Mouse (Mus musculus): ENCODE data around the gene Gm49358.

Gm49358 gene

DNA sequence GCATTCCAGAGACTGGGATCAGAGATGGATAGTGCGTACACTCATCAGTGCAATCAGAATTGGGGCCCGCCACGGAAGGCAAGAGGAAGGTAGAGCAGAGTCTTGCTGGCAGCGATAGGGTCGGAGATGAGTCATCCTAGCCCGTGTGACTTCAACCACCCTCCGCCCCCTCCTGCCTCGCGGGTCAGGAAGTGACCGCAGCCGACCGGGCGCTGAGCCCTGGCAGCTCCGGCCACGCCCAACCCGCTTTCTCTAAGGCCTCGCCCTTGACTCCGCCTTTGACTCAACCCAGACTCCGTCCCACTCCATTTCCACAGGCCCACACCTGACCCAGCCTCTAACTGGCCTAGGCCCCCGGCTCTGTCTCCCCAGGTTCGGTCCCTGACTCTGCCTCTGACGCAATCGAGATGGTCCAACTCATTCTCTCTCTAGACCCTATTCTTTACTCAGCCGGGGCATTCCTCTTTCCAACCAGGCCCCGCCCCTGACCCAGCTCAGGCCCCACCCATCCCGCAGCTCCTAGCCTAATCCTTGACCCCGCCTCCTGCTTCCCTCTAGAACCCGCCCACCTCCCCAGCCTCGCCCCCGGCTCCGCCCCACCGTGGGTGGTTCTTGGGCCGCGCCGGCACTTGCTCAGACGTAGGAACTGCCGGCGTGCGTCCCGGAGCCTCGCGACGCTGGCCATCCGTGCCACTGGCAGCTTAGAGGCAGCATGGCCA lies 14.8 kb downstream of the Gm49358 start, which contains the start of gene Nt5dc3:
Gene Nt5dc3 (plus strand): TSS at position 608 of the 719 bp plus-strand sequence.
- DNase-seq (ENCODE audit: low read depth, low spot score), result peak; percentile 95

DNA sequence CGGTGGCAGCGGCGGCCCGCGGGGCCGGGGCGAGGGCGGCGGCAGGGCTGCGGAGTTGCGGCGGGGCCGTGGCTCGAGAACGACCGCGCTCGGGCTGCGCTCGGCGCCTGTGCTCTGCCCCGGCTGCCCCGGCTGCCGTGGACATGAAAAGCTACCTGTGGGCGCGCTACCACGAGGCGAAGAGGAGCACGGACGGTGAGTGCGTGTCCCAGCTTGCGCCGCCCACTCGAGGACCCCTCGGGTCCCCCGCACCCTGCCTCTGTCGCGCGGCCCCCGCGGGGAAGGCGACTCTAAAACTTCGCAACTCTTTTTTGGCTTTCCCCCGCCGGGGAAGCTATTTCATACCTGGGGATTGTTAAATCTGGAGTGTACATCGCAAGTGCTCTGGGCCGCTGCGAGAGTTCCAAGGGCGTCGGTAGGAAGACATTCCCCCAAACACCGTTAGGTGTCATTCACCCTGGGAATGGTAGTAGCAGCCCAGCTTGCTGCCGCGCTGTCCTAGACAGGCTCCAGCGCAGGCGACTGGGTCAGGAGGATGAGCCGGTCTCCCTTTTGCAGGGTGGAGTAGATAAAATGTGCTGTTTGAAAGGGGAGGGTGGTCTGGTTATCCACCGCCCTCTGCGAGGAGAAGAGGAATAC lies 15.5 kb downstream of the Gm49358 start:
- peak; percentile 58 for DNase-seq (ENCODE audit: low read depth, low spot score)

DNA sequence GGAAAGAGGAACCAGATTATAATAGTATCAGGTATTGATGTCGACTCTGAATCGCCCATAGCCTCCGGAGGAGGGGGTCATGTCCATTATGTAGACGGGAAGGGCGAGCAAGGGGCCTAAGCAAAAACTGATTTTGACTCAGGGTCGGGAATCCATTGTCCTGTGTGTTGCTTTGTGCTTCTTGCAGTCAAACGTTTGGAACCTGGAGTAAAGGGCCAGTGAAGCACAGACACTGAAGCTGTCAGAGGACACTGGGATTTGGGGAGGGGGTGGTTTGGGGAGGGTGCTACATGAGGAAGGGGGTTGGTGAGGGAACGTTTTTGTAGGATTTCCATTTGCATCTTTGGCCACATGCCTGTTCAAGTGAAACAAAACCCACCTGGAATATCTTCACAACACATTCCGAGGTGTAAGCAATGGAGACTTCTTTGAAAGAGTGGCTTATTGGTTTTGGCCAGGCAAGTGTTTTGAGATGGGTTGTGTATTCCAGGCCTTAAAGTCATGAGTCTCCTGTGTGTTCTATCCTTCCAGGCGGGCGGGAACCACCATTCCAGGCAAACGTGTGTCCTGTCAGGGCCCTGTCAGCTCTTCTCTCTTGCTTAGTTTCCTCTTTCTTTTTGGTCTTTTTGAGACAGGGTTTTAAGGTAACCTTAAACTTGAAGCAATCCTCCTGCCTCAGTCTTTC lies 16.2 kb downstream of the Gm49358 start:
- no peak for DNase-seq (ENCODE audit: low read depth, low spot score)

GRCm38 (mm10) chr10:86781641-86782040 lies 17.9 kb downstream of the Gm49358 start:
- no peak for DNase-seq (ENCODE audit: low read depth, low spot score)

- no peak for DNase-seq (ENCODE audit: low read depth, low spot score)
Measured at GRCm38 (mm10) chr10:86782656-86783055, 18.9 kb downstream of the Gm49358 start.

- no peak for DNase-seq (ENCODE audit: low read depth, low spot score)
Measured at GRCm38 (mm10) chr10:86783561-86783960, 19.8 kb downstream of the Gm49358 start.

DNA sequence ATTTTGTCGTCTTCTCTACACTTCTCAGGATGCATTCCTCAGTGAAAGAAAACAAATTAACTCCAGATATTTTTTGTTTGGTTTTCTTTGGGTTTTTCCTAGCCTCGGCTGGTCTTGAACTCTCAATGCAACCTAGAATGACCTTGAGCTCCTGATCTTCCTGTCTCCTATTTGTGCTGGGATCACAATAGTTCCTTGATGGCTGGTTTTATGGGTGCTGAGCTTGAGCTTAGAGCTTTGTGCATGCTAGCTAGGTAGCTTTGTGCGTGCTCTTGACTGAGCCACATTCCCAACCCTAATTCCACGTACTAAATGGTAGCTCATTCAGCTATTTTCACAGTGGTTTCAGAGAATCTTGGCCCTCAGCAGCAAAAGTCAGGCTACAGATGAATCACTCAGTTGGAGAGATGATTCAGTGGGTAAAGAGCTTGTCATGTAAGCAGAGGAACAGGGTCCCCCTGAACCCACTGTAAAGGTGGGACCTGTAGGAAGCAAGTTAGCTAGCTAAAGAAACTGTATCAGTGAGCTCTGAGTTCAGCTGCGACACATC lies 20.4 kb downstream of the Gm49358 start:
- DNase-seq (ENCODE audit: low read depth, low spot score), result peak; percentile 48

GRCm38 (mm10) chr10:86785396-86785795 lies 21.6 kb downstream of the Gm49358 start:
- DNase-seq (ENCODE audit: low read depth, low spot score), result no peak

DNA sequence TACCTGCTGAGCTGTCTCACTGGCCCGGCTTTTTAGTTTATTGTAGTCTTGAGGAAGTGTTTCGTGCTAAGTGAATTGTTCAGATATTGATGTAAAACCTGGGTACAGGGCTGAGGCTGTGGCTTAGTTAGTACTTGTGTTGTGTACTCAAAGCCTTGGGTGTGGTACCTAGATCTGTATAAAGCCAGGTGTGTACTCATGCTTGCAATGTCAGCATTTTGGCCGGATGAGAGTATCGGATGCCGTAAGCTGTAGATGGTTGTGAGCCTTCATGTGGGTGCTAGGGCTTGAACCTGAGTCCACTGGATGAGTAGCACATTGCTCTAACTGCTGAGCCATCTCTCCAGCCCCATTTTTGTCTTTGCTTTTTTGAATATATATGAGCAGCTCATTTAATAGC lies 22.3 kb downstream of the Gm49358 start:
- no peak for DNase-seq (ENCODE audit: low read depth, low spot score)

- DNase-seq (ENCODE audit: low read depth, low spot score), result no peak
Measured at GRCm38 (mm10) chr10:86788193-86788592, 24.4 kb downstream of the Gm49358 start.

GRCm38 (mm10) chr10:86789146-86789672 lies 25.4 kb downstream of the Gm49358 start:
- no peak for DNase-seq (ENCODE audit: low read depth, low spot score)

GRCm38 (mm10) chr10:86791507-86792184 lies 27.9 kb downstream of the Gm49358 start:
- DNase-seq (ENCODE audit: low read depth, low spot score), result no peak

DNA sequence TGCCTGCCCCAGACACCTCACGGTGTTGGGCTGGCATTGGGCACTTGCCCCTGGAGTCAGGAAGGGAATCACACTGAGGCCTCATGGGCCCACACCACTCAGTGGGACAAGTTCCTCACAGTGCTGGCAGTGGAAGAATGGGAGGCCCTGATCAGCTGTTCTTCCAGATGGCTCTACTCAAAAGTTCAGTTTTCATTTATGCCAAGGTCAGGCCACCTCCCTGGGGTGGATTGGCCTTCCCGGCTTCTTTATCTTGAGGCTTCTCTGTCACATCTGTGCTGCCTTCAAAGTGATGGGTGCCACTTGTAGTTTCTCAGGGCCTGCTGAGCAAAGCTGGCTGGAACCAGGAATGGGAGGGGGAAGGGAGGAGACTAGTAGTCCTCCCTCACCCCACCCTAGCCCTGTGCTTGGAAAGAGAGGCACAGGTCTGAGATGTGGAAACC lies 29.8 kb downstream of the Gm49358 start:
- DNase-seq (ENCODE audit: low read depth, low spot score), result no peak

DNA sequence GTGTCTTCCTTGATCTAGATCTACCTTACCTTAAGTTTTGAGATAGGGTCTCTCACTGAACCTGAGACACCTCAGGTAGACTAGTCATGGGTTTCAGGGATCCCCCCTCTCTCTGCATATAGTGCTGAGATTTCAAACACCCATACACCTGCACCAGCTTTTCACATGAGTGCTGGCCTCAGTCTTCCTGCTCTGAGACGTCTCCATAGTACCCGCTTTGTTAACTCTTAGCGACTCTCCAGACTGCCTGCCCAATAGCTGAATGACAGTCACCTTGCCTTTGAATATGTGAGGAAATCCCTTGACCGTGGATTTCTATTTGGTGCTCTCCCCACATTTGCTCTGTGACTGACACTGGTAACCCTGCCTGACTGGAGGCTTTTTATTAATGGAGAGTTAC lies 30.4 kb downstream of the Gm49358 start:
- DNase-seq (ENCODE audit: low read depth, low spot score), result no peak

GRCm38 (mm10) chr10:86794794-86795535 lies 31.2 kb downstream of the Gm49358 start:
- DNase-seq (ENCODE audit: low read depth, low spot score), result no peak

DNA sequence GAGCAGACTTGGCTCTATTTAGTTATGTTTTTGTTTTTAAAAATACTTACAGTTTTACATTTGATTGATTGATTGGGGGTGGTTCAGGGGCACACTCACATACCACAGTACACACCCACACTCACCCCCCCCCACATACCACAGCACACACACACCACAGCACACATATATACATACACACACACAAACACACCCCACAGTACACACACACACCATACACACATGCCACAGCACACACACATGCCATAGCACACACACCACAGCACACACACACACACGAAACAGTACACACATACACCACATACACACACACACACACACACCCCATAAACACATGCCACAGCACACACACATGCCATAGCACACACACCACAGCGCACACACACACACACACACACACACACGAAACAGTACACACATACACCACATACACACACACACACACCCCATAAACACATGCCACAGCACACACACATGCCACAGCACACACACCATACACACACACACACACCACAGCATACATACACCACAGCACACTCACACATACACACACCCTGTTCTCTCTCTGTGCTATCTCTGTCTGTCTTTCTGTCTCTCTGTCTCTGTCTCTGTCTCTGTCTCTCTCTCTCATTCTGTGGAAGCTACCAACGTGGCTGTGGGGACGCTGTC lies 32.4 kb downstream of the Gm49358 start:
- DNase-seq (ENCODE audit: low read depth, low spot score), result no peak

DNA sequence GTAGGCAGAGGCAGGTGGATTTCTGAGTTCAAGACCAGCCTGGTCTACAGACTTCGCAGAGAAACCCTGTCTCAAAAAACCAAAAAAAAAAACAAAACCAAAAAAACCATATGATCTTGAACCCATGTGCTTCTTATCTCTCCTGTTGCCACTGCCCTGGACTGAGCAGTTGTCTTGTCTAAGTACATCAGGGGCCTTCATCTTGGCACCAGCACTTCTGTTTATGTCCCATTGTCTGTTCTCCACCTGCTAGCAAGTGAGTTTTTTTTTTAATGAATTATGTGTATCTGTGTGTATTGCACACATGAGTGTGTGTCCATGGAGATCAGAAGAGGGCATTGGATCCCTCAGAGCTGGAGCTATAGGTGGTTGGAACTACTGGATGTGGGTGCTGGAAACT lies 43.6 kb downstream of the Gm49358 start:
- no peak for DNase-seq (ENCODE audit: low read depth, low spot score)

- DNase-seq (ENCODE audit: low read depth, low spot score), result no peak
Measured at GRCm38 (mm10) chr10:86808013-86808758, 44.4 kb downstream of the Gm49358 start.

DNA sequence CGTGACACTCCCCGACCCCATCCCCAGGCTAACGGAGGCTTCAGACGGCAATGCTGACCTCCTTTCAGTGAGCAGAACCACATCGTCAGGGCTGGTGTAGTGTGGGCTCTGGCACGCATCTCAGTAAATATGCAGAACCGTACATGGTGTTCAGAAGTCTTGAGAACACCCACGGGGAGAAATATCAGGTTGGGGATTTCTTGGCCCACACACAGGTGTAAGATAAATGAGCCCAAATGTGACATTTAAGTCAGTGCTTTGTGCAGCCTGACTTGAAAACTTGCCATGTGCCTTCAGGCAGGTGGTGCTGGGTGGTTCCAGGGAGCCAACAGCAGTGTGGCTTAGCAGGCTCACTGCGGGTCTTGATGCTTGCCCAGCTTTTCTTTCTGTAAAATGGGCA lies 46.2 kb downstream of the Gm49358 start:
- no peak for DNase-seq (ENCODE audit: low read depth, low spot score)

GRCm38 (mm10) chr10:86810612-86811011 lies 46.8 kb downstream of the Gm49358 start:
- no peak for DNase-seq (ENCODE audit: low read depth, low spot score)
